Mouse (Mus musculus) intestine, postnatal 0 days (tissue): Measurements from ENCODE around the gene Rac3. TPM values are rescaled to one million over a fixed set of nuclear protein-coding genes. Genes with fewer than 3 reads are reported as not detected.
"Not testable (repeated sequence)": the region's sequence is repeated elsewhere in the genome, so short reads cannot be mapped to it uniquely, and the experiment has no call there.

ENCODE experiments used
- ATAC-seq: fragments of 200-750 bp; cut with Nextera tagmentation; 2 replicates; pipeline ENCODE4 v1.8.0; 2017; ENCODE audit warnings: mild to moderate bottlenecking, moderate TSS enrichment, moderate library complexity
- H3K27ac ChIP-seq: fragments of 300-500 bp; sonication (generic); 2 replicates; pipeline ENCODE4 v1.5.1; 2014; ENCODE audit warnings: mild to moderate bottlenecking, low read depth, low read length, moderate library complexity
- H3K27me3 ChIP-seq: fragments of 300-500 bp; sonication (generic); replicated peaks from 2 replicates; pipeline ENCODE4 v1.6.1; 2014; ENCODE audit warnings: low read length, mixed read lengths; ENCODE audit not compliant: control insufficient read depth, insufficient read depth
- H3K36me3 ChIP-seq: fragments of 300-500 bp; sonication (generic); 2 replicates; pipeline ENCODE4 v1.6.1; 2014; ENCODE audit warnings: mild to moderate bottlenecking, moderate library complexity; ENCODE audit not compliant: control insufficient read depth, insufficient read depth
- H3K4me1 ChIP-seq: fragments of 300-500 bp; sonication (generic); replicated peaks from 2 replicates; pipeline ENCODE4 v1.6.1; 2014; ENCODE audit warnings: antibody characterized with exemption, low read length, mixed read lengths; ENCODE audit not compliant: control insufficient read depth, insufficient read depth
- H3K4me2 ChIP-seq: fragments of 300-500 bp; sonication (generic); replicated peaks from 2 replicates; pipeline ENCODE4 v1.6.1; 2014; ENCODE audit warnings: low read depth, mild to moderate bottlenecking, moderate library complexity
- H3K4me3 ChIP-seq: fragments of 300-500 bp; sonication (generic); 2 replicates; pipeline ENCODE4 v1.5.1; 2014; ENCODE audit warnings: low read depth, low read length
- H3K9ac ChIP-seq: fragments of 300-500 bp; sonication (generic); 2 replicates; pipeline ENCODE4 v1.6.1; 2014; ENCODE audit warnings: mild to moderate bottlenecking, low read depth, low read length
- H3K9me3 ChIP-seq: fragments of 300-500 bp; sonication (generic); 2 replicates; pipeline ENCODE4 v1.6.1; 2016; ENCODE audit warnings: mixed run types; ENCODE audit not compliant: control insufficient read depth
- CTCF ChIP-seq: sonication (generic); IDR thresholded peaks from 2 replicates; pipeline ENCODE4 v1.5.1; 2016; ENCODE audit warnings: low read depth, mild to moderate bottlenecking, control low read depth, antibody characterized with exemption, moderate library complexity
- WGBS: fragments of 180-500 bp; shearing (Covaris S2); extraction: QIAGEN DNeasy Blood & Tissue Kit; methylation state at CpG from one replicate; pipeline ENCODE4 v1.1.7; 2014; 5-methylcytosine and 5-hydroxymethylcytosine counted together
- polyA plus RNA-seq: library from polyadenylated mRNA; unstranded; fragments of >200 nt; fragmentation: Nextera tagmentation; extraction: Ambion mirVana; gene quantifications from 2 replicates; pipeline ENCODE4 v1.2.1, GENCODE M21; 2015

The Rac3 gene
- polyA plus RNA-seq, 1 experiment from 2014 or later, result 9.0 TPM

DNA sequence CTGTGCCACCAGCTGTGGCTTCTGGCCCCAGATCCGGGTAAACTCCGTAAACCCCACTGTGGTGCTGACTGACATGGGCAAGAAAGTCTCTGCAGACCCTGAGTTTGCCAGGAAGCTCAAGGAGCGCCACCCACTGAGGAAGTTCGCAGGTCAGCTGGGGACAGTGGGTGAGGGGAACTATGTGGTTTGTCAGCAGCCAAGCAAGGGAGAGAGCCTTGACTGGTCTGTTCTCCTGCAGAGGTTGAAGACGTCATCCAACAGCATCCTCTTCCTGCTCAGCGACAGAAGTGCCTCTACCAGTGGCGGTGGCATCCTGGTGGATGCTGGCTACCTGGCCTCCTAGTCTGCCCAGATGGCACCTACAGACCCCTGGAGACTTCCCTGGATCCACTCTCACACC, 45.8 kb downstream of the Rac3 start:
- H3K36me3 ChIP-seq, H3K9ac ChIP-seq, H3K4me3 ChIP-seq, ATAC-seq, H3K9me3 ChIP-seq, H3K27me3 ChIP-seq, H3K4me1 ChIP-seq, H3K4me2 ChIP-seq, H3K27ac ChIP-seq: not testable (repeated sequence)
- WGBS, result 72% methylated on average over 3 of the region's 7 CpGs

DNA sequence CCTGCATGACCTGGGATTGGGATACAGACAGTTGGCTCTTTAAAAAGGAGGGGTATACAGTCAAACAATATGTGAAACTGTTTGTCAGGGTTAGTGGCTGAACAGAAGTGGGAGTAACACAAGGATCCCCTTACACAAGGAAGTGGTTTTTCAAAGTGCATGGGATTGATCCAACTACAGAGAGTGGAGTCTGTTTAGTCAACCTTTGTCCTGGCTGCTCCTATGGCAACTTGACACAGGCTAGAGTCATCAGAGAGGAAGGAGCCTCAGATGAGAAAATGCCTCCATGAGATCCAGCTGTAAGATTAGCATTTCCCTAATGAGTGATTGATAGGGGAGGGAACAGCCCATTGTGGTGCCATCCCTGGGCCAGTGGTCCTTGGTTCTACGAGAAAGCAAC, 46.9 kb downstream of the Rac3 start:
- Histone ChIP-seq H3K9me3 (no peaks in the 10 kb centered on the region), H3K4me3 (no peak overlapping the region), H3K4me1 (0 out of 2 replicates have a peak, but pooled peaks cover 6% of the 10 kb centered on the region), H3K27me3 (no peaks in the 10 kb centered on the region), H3K4me2 (no peak overlapping the region), H3K27ac (peak overlapping the region; percentile 46), H3K9ac (no peak overlapping the region), H3K36me3 (no peaks in the 10 kb centered on the region)
- 53% methylated on average over 1 of the region's 1 CpGs for WGBS
- TF ChIP-seq CTCF, result no peak
- peak; percentile 84 for ATAC-seq

GRCm38 (mm10) chr11:120772749-120773148, 51.5 kb downstream of the Rac3 start:
- 83% methylated on average over 3 of the region's 3 CpGs for WGBS
- no peak for ATAC-seq
- H3K9ac ChIP-seq, result no peak overlapping the region
- H3K36me3 ChIP-seq, result no peaks in the 10 kb centered on the region
- H3K4me2 ChIP-seq, result no peak overlapping the region
- H3K4me1 ChIP-seq, result 0 out of 2 replicates have a peak, but pooled peaks cover 6% of the 10 kb centered on the region
- no peaks in the 10 kb centered on the region for H3K9me3 ChIP-seq
- no peak overlapping the region for H3K27ac ChIP-seq
- no peak for TF ChIP-seq CTCF
- H3K4me3 ChIP-seq, result no peak overlapping the region
- H3K27me3 ChIP-seq, result no peaks in the 10 kb centered on the region

Other genes starting within 250 kb of the Rac3 start
- 204 and 208 TPM in 2 replicates for gene Mrpl12, start 236.9 kb upstream of the Rac3 start, polyA plus RNA-seq
- gene Slc25a10, start 229.6 kb upstream of the Rac3 start, polyA plus RNA-seq, result 139 and 143 TPM in 2 replicates
- gene Gcgr, start 190.8 kb upstream of the Rac3 start, polyA plus RNA-seq, result 1.0 and 1.6 TPM in 2 replicates
- gene Mcrip1, start 171.7 kb upstream of the Rac3 start, polyA plus RNA-seq, result 68.7 and 73.4 TPM in 2 replicates
- gene Ppp1r27, start 170.3 kb upstream of the Rac3 start, polyA plus RNA-seq, result 1.4 and 1.6 TPM in 2 replicates
- gene P4hb, start 148.2 kb upstream of the Rac3 start, polyA plus RNA-seq, result 2,516 and 2,539 TPM in 2 replicates
- gene Arhgdia, start 139.8 kb upstream of the Rac3 start, polyA plus RNA-seq, result 474 and 493 TPM in 2 replicates
- 209 and 226 TPM in 2 replicates for gene Alyref, start 123.1 kb upstream of the Rac3 start, polyA plus RNA-seq
- 107 and 108 TPM in 2 replicates for gene Anapc11, start 123.0 kb upstream of the Rac3 start, polyA plus RNA-seq
- gene Npb, start 113.0 kb upstream of the Rac3 start, polyA plus RNA-seq, result 3.4 and 3.5 TPM in 2 replicates
- gene Pcyt2, start 103.5 kb upstream of the Rac3 start, polyA plus RNA-seq, result 320 and 378 TPM in 2 replicates
- 73.1 and 77.7 TPM in 2 replicates for gene Sirt7, start 96.2 kb upstream of the Rac3 start, polyA plus RNA-seq
- gene Mafg, start 87.9 kb upstream of the Rac3 start, polyA plus RNA-seq, result 40.2 and 49.1 TPM in 2 replicates
- gene Pycr1, start 77.7 kb upstream of the Rac3 start, polyA plus RNA-seq, result 5.3 and 6.5 TPM in 2 replicates
- gene Myadml2, start 73.3 kb upstream of the Rac3 start, polyA plus RNA-seq, result not detected in 2 replicates
- gene Notum, start 60.3 kb upstream of the Rac3 start, polyA plus RNA-seq, result 0.39 and 0.68 TPM in 2 replicates
- 105 and 106 TPM in 2 replicates for gene Aspscr1, start 48.5 kb upstream of the Rac3 start, polyA plus RNA-seq
- gene Cenpx, start 7.7 kb upstream of the Rac3 start, polyA plus RNA-seq, result 127 and 131 TPM in 2 replicates
- gene Lrrc45, start 7.5 kb upstream of the Rac3 start, polyA plus RNA-seq, result 13.5 and 14.5 TPM in 2 replicates
- gene Dcxr, start 5.8 kb downstream of the Rac3 start, polyA plus RNA-seq, result 81.1 and 88.6 TPM in 2 replicates
- 1.2 and 1.6 TPM in 2 replicates for gene Cbr2, start 10.6 kb downstream of the Rac3 start, polyA plus RNA-seq
- gene Hmga1b, start 41.3 kb downstream of the Rac3 start, polyA plus RNA-seq, result 10.8 and 12.2 TPM in 2 replicates
- gene Rfng, start 62.7 kb downstream of the Rac3 start, polyA plus RNA-seq, result 22.8 and 23.7 TPM in 2 replicates
- 70.9 and 74.8 TPM in 2 replicates for gene Gps1, start 62.8 kb downstream of the Rac3 start, polyA plus RNA-seq
- gene Dus1l, start 74.9 kb downstream of the Rac3 start, polyA plus RNA-seq, result 45.5 and 48.5 TPM in 2 replicates
- gene Fasn, start 103.1 kb downstream of the Rac3 start, polyA plus RNA-seq, result 10.1 and 11.3 TPM in 2 replicates
- 1.1 and 1.3 TPM in 2 replicates for gene Ccdc57, start 211.4 kb downstream of the Rac3 start, polyA plus RNA-seq
- gene Slc16a3, start 227.0 kb downstream of the Rac3 start, polyA plus RNA-seq, result 7.2 and 8.0 TPM in 2 replicates